27 mouse cellular contexts compared by ENCODE assay signal in the genomic region with DNA sequence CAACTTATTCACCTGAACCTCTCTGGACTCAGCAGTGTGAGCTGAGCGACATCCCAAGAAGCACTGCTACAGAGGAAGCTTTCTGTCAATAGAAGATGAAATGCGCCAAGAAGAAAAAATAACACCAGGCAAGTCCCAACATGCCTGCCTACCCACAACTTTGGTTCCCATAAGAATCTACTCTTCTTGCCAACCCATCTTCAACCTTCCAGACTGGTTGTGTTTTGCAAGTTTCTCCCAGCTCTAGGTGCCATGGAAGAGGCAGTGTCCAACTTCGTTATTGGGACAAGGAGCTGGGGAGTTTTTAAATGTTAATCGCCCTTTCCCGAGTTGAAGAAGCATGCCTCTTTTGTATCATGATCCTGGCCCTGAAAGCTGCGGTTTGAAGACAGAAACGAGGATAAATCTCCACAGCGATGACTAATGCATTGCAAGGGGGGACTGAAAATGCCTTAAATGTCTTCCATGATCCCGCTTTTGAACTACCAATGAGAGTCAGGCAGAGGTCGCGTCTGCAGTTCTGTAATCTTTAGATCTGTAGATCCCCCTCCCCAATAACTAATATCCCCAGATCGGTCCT.
DNase-seq lines count a peak whose midpoint lies in the region; ATAC-seq and TF ChIP-seq lines count a peak whose summit lies in the region.
"Had no signal": no experiment of that assay in that cellular context is flagged by ENCODE, and none has a peak within 500 bp of the region (broad histone marks: within the 10 kb centered on the region; RNA-seq: fewer than 3 reads in every experiment).

No protein-coding gene starts in this region.

- H3K27me3 ChIP-seq in embryonic facial prominence, embryonic 15.5 days = no peaks in the 10 kb centered on the region
- no peaks in the 10 kb centered on the region for H3K27me3 ChIP-seq in myocyte (ENCODE audit: control insufficient read depth, insufficient read depth, insufficient read length)
- no peaks in the 10 kb centered on the region for H3K27me3 ChIP-seq in liver, embryonic 11.5 days (replicated peaks; ENCODE audit: control insufficient read depth, insufficient read depth, low read length)
- H3K27me3 ChIP-seq: heart, embryonic 13.5 days; kidney, embryonic 15.5 days; liver, embryonic 15.5 days; lung, embryonic 15.5 days; midbrain, embryonic 15.5 days had no signal

- TF ChIP-seq POLR2A in myocyte (IDR thresholded peaks at IDR 0.05; ENCODE audit: insufficient read length, low read depth) = no peak

- no peak overlapping the region for H3K4me3 ChIP-seq in embryonic facial prominence, embryonic 15.5 days (replicated peaks)
- H3K4me3 ChIP-seq in myocyte = no peak overlapping the region
- H3K4me3 ChIP-seq in liver, embryonic 11.5 days (ENCODE audit: low read depth, low read length) = no peak overlapping the region
- H3K4me3 ChIP-seq: erythroblast, embryonic 14.5 days; forebrain, embryonic 15.5 days; heart, embryonic 13.5 days; kidney, embryonic 15.5 days; liver, embryonic 15.5 days; lung, embryonic 15.5 days; midbrain, embryonic 15.5 days; neural tube, embryonic 13.5 days had no signal

- H3K27ac ChIP-seq in embryonic facial prominence, embryonic 15.5 days (replicated peaks) = peak overlapping the region; percentile 25; the same call in 1 of the 2 replicates
- no peak overlapping the region for H3K27ac ChIP-seq in liver, embryonic 11.5 days (ENCODE audit: low read depth, low read length)
- H3K27ac ChIP-seq: forebrain, embryonic 15.5 days; heart, embryonic 13.5 days; hindbrain, postnatal 0 days; kidney, embryonic 15.5 days; liver, embryonic 15.5 days; lung, embryonic 15.5 days; midbrain, embryonic 15.5 days; neural tube, embryonic 13.5 days; stomach, postnatal 0 days had no signal

- 0 out of 2 replicates have a peak, but pooled peaks have one; percentile 11 for ATAC-seq in frontal cortex, adult (ENCODE audit: low TSS enrichment)
- ATAC-seq in embryonic facial prominence, embryonic 15.5 days (ENCODE audit: insufficient number of reproducible peaks, low FRiP score, low TSS enrichment, low read depth) = no peak
- no peak for ATAC-seq in liver, embryonic 11.5 days (replicated peaks; ENCODE audit: low FRiP score)
- ATAC-seq: hindbrain, postnatal 0 days; intestine, postnatal 0 days; midbrain, embryonic 15.5 days had no signal

- WGBS in embryonic facial prominence, embryonic 15.5 days = 38% methylated on average over 12 of the region's 12 CpGs
- 71% methylated on average over 12 of the region's 12 CpGs for WGBS in liver, embryonic 11.5 days

- DNase-seq in frontal cortex, postnatal 36 days (ENCODE audit: low spot score in 2 of 2) = no peak
- DNase-seq in NIH3T3 (ENCODE audit: low read depth) = peak; percentile 57
- DNase-seq in urinary bladder, postnatal 4 days (ENCODE audit: low spot score in 2 of 2) = no peak
- no peak for DNase-seq in liver, embryonic 11.5 days (ENCODE audit: low spot score)
- DNase-seq: cerebellum, adult 18-20 months; cerebellum, postnatal 25 days; gastrocnemius, postnatal 14 days; heart, adult 18-20 months; heart, postnatal 14 days; kidney, postnatal 4 days; lung, postnatal 36 days; thymus, adult 2 months; thymus, postnatal 4 days had no signal

- no peaks in the 10 kb centered on the region for H3K79me2 ChIP-seq in myocyte (ENCODE audit: control insufficient read depth, insufficient read depth)

- no peaks in the 10 kb centered on the region for H3K36me3 ChIP-seq in embryonic facial prominence, embryonic 15.5 days
- no peaks in the 10 kb centered on the region for H3K36me3 ChIP-seq in myocyte (ENCODE audit: control insufficient read depth, insufficient read depth)
- H3K36me3 ChIP-seq in liver, embryonic 11.5 days (ENCODE audit: control insufficient read depth, insufficient read depth, low read length) = no peaks in the 10 kb centered on the region
- H3K36me3 ChIP-seq: forebrain, embryonic 15.5 days; heart, embryonic 13.5 days; kidney, embryonic 15.5 days; liver, embryonic 15.5 days; lung, embryonic 15.5 days; midbrain, embryonic 15.5 days; neural tube, embryonic 13.5 days had no signal

- peaks cover 46% of the 10 kb centered on the region for H3K4me1 ChIP-seq in embryonic facial prominence, embryonic 15.5 days
- no peaks in the 10 kb centered on the region; the same call in 1 of the 2 replicates for H3K4me1 ChIP-seq in liver, embryonic 11.5 days (replicated peaks; ENCODE audit: control insufficient read depth, insufficient read depth, low read length)
- H3K4me1 ChIP-seq: liver, embryonic 15.5 days had no signal

- no peaks in the 10 kb centered on the region for H3K9me3 ChIP-seq in embryonic facial prominence, embryonic 15.5 days (replicated peaks)
- H3K9me3 ChIP-seq in liver, embryonic 11.5 days (ENCODE audit: control insufficient read depth, low read length) = no peaks in the 10 kb centered on the region
- H3K9me3 ChIP-seq: forebrain, embryonic 15.5 days; heart, embryonic 13.5 days; kidney, embryonic 15.5 days; liver, embryonic 15.5 days; lung, embryonic 15.5 days; midbrain, embryonic 15.5 days; neural tube, embryonic 13.5 days had no signal

- no peak overlapping the region for H3K9ac ChIP-seq in embryonic facial prominence, embryonic 15.5 days
- no peak overlapping the region for H3K9ac ChIP-seq in liver, embryonic 11.5 days (ENCODE audit: low read depth, low read length)
- H3K9ac ChIP-seq: forebrain, embryonic 15.5 days; heart, embryonic 13.5 days; kidney, embryonic 15.5 days; liver, embryonic 15.5 days; lung, embryonic 15.5 days; midbrain, embryonic 15.5 days; neural tube, embryonic 13.5 days had no signal

- no peak overlapping the region for H3ac ChIP-seq in myocyte (ENCODE audit: control insufficient read depth, insufficient read length)

- H3K4me2 ChIP-seq in embryonic facial prominence, embryonic 15.5 days (replicated peaks) = no peak overlapping the region
- peak overlapping the region; percentile 58 for H3K4me2 ChIP-seq in myocyte (ENCODE audit: low read depth)
- no peak overlapping the region for H3K4me2 ChIP-seq in liver, embryonic 11.5 days
- H3K4me2 ChIP-seq: forebrain, embryonic 15.5 days; heart, embryonic 13.5 days; kidney, embryonic 15.5 days; liver, embryonic 15.5 days; lung, embryonic 15.5 days; midbrain, embryonic 15.5 days; neural tube, embryonic 13.5 days had no signal

TF ChIP-seq in myocyte, 11 proteins besides CTCF, POLR2A, EP300 and RAD21:
- TF ChIP-seq MAX (IDR thresholded peaks at IDR 0.05; ENCODE audit: low read depth) = no peak
- no peak for TF ChIP-seq TCF3 (IDR thresholded peaks at IDR 0.05; ENCODE audit: insufficient read length, low read depth)
- TF ChIP-seq POLR2AphosphoS2 (IDR thresholded peaks at IDR 0.05; ENCODE audit: insufficient read length, low read depth) = no peak
- no peak for TF ChIP-seq USF1 (IDR thresholded peaks at IDR 0.05; ENCODE audit: low read depth)
- TF ChIP-seq CEBPB (IDR thresholded peaks at IDR 0.05; ENCODE audit: insufficient read depth, poor library complexity, severe bottlenecking) = no peak
- no peak for TF ChIP-seq REST (IDR thresholded peaks at IDR 0.05; ENCODE audit: insufficient read depth, insufficient read length)
- no peak for TF ChIP-seq SRF (IDR thresholded peaks at IDR 0.05; ENCODE audit: control insufficient read depth, insufficient read length, low read depth)
- TF ChIP-seq MYOD1 (IDR thresholded peaks at IDR 0.05; ENCODE audit: control insufficient read depth in 1 of 3, insufficient read length in 2 of 3, low read depth in 2 of 3) = no peak
- no peak for TF ChIP-seq TCF12 (IDR thresholded peaks at IDR 0.05; ENCODE audit: insufficient read depth, poor library complexity, severe bottlenecking)
- TF ChIP-seq MYOG (IDR thresholded peaks at IDR 0.05; ENCODE audit: control insufficient read depth in 1 of 3, insufficient read depth in 1 of 3, insufficient read length in 2 of 3, low read depth in 2 of 3) = no peak
- no peak for TF ChIP-seq E2F4 (IDR thresholded peaks at IDR 0.05; ENCODE audit: insufficient read depth)
